Mouse (Mus musculus): ENCODE measurements around the gene Yy1.
A peak's percentile ranks its signal among the peaks of the same experiment; 100 is the strongest.

DNA sequence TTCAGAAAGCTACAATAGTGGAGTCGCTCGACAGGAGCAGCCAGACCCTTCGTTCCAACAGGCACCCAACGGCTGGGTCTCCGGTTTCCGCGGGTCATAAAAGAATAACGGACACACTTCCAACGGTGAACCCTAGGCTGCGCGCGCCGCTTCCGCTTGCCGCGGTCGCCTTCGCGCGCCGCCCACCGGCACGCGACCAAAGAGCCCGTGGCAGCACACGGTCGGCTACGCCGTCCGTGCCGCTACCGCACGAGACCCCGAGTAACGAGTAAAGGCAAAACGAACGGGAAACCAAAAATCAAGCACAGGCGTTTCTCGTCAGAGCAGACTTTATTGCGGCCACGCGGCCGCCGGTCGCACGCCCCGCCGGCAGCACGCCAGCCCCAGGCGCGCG lies 624 bp upstream of the Yy1 start:
- TF ChIP-seq CTCF (IDR thresholded peaks at IDR 0.05; ENCODE audit: borderline replicate concordance, insufficient read depth, low read depth, low read length): no peak
- TF ChIP-seq POLR2A (IDR thresholded peaks at IDR 0.05; ENCODE audit: borderline replicate concordance, insufficient read depth, low read length): peak; percentile 31; the same call in 1 of the 2 replicates

All from cerebellum, adult 2 months (tissue).